Mouse (Mus musculus): ENCODE data around the gene Tmem131. TPM values are rescaled to one million over a fixed set of nuclear protein-coding genes. Genes with fewer than 3 reads are reported as not detected.
A peak's percentile ranks its signal among the peaks of the same experiment; 100 is the strongest.

Gene Tmem131
- total RNA-seq, 2 experiments from 2014 or later, result 44.4 to 58.3 TPM

DNA sequence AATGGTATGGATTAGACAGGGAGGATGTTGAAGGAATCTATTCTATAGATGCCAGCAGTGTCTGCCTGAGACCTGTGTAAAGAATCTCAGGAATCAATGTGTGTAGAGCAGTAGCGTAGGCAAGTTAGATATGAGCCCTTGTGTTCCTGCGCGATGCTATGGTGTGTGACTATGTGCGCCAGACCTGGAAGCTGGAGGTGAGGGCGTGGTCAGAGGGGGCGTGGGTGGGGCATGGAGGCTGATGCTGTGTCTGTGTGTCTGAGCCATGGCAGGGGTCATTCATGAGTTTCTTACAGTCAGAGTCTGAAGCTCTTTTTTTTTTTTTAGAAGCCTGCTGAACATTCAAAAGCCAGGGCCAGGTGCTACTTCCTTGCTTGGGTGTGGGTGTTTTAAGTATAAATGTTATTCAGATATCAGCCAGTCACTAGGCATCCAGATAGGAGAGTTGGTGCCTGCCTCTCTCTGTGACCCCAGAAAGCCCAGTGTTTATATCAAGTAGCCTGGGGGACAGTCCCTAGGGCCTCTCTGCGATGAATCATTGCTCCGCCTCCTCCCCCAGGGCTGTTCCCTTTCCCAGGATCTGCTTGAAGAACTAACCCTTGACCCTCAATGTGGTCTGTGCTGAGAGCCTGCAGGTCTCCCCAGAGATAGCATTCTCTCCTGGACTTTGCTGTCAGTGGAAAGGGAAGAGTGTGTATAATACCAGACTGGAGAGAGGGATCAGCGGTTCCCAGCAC lies 171.1 kb downstream of the Tmem131 start:
- DNase-seq, result no peak

DNA sequence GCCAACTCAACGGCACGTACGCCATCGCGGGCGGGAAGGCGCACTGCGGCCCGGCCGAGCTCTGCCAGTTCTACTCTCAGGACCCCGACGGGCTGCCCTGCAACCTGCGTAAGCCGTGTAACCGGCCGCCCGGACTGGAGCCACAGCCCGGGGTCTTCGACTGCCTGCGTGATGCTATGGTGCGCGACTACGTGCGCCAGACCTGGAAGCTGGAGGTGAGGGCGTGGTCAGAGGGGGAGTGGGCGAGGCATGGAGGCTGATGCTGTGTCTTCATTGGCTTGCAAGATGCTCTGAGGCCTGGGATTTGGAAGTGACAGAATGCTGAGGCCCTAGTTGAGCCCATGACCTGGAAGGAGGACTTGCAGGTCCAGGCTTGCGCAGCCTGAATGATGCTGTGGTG lies 172.5 kb downstream of the Tmem131 start:
- no peak for DNase-seq

DNA sequence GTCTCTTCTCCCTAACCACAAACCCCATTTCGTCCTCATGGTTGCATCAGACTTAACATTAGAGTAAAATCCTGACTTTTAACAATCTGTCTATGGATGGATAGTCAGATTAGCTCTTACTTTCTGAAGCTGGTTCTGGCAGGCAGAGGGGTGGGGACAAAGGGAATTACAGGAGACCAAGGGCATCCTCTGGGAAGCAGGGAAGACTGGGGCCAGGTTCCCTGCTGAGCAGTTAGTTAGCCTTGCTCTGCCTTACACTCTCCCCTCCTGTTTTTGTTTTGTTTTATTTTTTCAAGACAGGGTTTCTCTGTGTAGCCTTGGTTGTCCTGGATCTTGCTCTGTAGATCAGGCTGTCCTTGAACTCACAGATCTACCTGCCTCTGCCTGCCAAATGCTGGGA lies 173.5 kb downstream of the Tmem131 start:
- no peak for DNase-seq

DNA sequence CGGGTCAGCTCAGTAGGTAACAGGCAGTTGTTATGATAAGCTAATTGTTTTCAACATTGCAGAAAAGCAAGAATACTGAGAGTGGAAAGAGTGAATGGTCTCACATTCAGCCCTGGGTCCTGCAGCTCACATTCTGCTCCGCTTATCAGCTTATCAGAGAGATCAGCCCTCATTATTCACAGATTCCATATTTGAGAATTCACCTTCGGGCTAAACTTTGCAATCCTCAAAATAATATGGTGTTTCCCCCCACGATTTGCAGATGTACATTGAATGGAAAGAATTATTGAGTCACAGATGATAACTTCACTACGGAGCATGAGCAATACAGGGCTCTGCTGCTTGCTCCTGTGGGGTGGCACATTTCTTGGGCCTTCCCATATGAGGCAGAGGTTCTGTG lies 174.7 kb downstream of the Tmem131 start:
- DNase-seq, result no peak

GRCm38 (mm10) chr1:36767321-36767720 lies 176.1 kb downstream of the Tmem131 start:
- no peak for DNase-seq

DNA sequence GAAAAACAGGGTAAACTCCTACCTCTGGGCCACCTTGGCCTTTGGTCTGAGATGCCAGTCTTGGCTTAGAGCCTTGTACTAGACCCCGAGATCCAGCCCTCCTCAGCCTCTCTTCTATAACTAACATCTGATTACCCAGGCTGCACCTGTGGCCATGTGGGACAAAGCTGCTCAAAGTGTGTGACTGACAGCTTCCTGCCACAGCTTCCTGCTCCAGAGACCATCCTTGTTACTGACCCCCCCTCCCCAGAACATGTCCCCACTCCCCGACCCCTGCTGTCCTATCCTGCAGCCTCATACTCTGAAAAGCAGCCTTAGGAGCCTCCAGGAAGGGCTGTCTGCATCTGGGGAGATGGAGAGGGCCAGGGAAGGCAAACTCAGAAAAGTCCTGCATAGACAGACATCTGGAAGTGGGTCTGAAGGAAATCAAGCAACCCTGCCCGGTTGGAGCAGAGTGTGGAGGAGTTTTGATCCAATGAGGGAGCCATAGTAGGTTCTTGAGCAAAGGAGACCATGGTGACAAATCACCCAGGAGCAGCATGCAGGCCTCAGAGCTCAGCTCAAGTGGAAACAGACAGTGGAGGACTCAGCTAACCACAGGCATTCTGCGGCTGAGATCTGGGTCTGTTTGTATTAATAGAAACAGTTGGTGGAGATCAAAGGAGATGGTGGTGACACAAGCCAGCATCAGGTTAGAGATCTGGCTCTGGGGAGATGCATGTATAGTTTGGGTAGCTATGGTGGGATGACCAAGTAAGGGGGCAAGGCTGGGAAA lies 176.8 kb downstream of the Tmem131 start:
- no peak for DNase-seq

DNA sequence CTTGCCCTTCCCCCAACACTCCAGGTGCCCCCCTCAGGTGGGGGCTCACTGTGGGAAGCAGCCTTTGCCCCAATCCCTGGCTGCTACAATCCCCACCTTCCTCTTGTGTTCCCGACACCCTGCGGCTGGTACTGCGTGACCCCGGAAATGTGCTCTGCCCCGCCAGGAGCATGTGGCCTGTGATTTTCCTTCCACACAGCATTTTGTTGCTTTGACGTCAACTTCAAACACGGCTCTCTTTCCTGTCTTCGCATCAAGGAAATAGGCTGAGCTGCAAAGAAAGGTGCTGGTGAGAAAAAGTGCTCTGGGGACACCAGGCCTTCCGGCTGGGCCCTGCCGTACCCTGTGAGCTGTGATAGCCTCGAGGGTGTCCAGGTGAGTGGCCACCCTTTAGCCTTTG lies 181.9 kb downstream of the Tmem131 start, which contains the start of gene Zap70:
Gene Zap70, plus strand, starts transcription at position 231 of the 400 bp plus-strand sequence.
- DNase-seq, result no peak

- no peak for DNase-seq
Measured at GRCm38 (mm10) chr1:36761061-36761460, 182.4 kb downstream of the Tmem131 start.

DNA sequence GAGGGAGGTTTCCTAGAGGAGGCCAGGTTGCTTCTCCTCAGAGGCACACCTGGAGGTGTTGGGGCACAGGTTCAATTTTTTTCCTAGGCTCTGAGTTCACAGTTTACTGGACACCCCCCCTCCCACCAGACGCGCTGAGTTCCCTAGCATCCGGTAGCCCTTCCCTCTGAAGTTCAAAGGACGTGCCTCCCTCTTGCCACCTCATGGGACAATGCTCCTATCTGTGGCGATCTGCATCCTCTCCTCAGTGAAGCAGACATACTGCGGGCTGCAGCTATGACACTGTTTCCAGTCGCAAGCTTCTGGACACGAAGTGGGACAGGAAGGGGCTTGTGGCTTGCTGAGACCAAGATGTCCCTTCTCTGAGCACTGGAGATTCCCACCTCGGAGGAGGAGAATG lies 183.1 kb downstream of the Tmem131 start:
- no peak for DNase-seq

DNA sequence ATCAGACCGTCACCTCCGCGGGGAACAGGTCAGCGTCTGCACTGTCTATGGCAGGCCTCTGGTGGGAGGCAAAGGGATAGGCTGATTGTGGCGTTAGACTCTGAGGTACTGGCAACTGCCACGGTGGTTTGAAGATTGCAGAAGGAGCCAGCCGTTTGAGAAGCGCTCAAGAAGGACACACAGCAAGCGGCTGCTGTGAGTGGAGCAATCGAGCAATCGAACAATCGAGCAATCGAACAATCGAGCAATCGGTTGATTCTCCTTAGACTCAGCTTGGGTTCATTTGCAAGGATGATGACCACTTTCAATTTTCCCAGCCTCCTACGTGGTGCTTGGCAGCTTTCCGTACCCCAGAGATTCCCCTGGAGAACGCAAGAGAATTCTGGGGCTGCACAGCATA lies 184.4 kb downstream of the Tmem131 start:
- DNase-seq, result no peak

GRCm38 (mm10) chr1:36758553-36758952 lies 184.9 kb downstream of the Tmem131 start:
- no peak for DNase-seq

DNA sequence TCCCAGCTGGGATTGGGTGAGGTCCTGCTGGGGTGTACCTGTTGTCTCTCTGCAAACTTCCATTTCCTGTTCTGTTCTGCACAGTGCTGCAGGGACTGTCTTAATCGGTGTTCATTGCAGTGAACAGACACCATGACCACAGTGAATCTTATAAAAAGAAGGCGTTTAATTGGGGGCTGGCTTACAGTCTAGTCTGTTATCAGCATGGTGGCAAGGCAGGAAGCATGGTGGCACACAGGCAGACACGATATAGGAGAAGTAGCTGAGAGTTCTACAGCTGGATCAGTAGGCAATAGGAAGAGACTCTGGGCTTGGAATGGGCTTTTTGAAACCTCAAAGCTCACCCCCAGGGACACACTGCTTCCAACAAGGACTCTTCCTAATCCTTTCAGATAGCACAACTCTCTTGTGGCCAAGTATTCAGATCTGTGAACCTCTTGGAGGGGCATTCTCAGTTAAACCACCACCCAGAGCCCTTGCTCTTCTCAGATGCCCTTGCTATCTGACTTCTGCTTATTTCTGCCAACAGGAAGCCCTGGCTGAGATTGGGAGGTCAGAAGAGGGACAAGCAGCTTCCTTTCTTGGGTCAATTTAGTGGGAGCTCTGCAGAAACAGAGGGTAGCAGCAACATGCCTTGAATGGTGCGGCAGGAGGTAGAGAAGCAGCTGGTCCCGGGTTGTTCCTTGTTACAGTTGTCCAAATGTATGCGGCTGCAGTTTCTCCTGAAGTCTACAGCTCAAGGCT lies 189.4 kb downstream of the Tmem131 start:
- DNase-seq, result no peak

DNA sequence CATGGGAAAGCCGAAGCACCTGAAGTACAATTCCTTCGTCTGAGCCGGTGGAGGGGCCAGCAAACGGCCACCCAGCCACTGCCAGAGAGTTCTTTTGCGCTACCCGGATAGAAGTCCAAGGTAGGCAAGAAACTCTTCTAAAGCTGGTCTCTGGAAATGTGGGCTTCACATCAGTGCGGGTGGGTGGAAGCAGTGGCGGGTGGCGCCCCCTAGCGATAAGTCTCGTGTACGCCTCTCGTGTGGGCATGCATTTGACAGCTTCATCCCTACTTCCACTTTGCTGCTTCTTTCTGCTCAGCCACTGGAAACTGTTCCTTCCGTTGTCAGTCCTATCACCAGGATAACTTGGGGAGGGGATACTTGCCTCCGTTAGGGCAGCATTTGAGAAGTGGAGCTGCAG lies 197.0 kb downstream of the Tmem131 start:
- peak; percentile 60 for DNase-seq

DNA sequence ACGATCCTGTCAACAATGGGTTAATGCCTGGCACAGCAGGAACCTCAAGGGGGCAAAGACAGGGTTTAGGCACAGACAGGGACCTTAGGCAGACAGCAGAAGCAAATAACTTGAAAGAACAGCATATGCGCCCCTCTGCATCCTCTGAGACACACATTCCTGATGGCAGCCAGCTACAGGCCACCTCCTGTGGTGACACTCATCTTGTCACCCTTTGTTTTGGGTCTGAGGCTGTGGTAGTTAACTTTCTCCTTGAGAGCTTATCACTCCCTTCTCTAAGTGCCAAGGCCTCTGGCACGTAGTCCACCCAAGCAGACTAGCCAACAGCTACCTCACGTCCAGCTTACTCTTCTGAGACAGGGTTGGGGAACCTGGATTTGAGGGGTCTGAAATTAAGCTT lies 197.8 kb downstream of the Tmem131 start:
- DNase-seq, result no peak

GRCm38 (mm10) chr1:36744268-36744944 lies 199.1 kb downstream of the Tmem131 start:
- DNase-seq, result peak; percentile 62

- DNase-seq, result no peak
Measured at GRCm38 (mm10) chr1:36743046-36743445, 200.4 kb downstream of the Tmem131 start.

Other genes with a start within 250 kb of the Tmem131 start
- gene 4933424G06Rik, start 233.5 kb downstream of the Tmem131 start, total RNA-seq (2021), result not detected
- gene Actr1b, start 229.2 kb downstream of the Tmem131 start, total RNA-seq (2021), result 100 to 1,000 TPM; 134 to 146 TPM
- under 1 TPM; 0.34 to 0.38 TPM for gene Zap70, start 181.9 kb downstream of the Tmem131 start, total RNA-seq (2021)
- gene Vwa3b, start 82.9 kb upstream of the Tmem131 start, total RNA-seq (2021), result 10 to 100 TPM; 38.7 to 43.0 TPM